Mouse (Mus musculus) kidney, embryonic 16.5 days (tissue): ENCODE measurements around the gene Surf1. TPM values are rescaled to one million over a fixed set of nuclear protein-coding genes. Genes with fewer than 3 reads are reported as not detected.

Experiments
- ATAC-seq: fragments of 200-750 bp; cut with Nextera tagmentation; 2 replicates; pipeline ENCODE4 v1.8.0; 2017; ENCODE audit warnings: moderate TSS enrichment; ENCODE audit not compliant: low FRiP score, low TSS enrichment
- H3K27ac ChIP-seq: fragments of 300-500 bp; sonication (generic); 2 replicates; pipeline ENCODE4 v1.5.1; 2014; ENCODE audit warnings: low read length
- H3K27me3 ChIP-seq: fragments of 300-500 bp; sonication (generic); 2 replicates; pipeline ENCODE4 v1.6.1; 2014; ENCODE audit warnings: low read length, control low read depth, mixed read lengths; ENCODE audit not compliant: insufficient read depth
- H3K36me3 ChIP-seq: fragments of 300-500 bp; sonication (generic); 2 replicates; pipeline ENCODE4 v1.6.1; 2014; ENCODE audit warnings: low read length, control low read depth, mixed read lengths; ENCODE audit not compliant: insufficient read depth
- H3K4me1 ChIP-seq: fragments of 300-500 bp; sonication (generic); 2 replicates; pipeline ENCODE4 v1.6.1; 2014; ENCODE audit warnings: low read length, control low read depth, mixed read lengths; ENCODE audit not compliant: insufficient read depth
- H3K4me2 ChIP-seq: fragments of 300-500 bp; sonication (generic); replicated peaks from 2 replicates; pipeline ENCODE4 v1.6.1; 2014; ENCODE audit warnings: low read depth, low read length
- H3K4me3 ChIP-seq: fragments of 300-500 bp; sonication (generic); 2 replicates; pipeline ENCODE4 v1.5.1; 2014; ENCODE audit warnings: mild to moderate bottlenecking, low read length
- H3K9ac ChIP-seq: fragments of 300-500 bp; sonication (generic); replicated peaks from 2 replicates; pipeline ENCODE4 v1.6.1; 2014; ENCODE audit warnings: low read length
- H3K9me3 ChIP-seq: fragments of 300-500 bp; sonication (generic); 2 replicates; pipeline ENCODE4 v1.6.1; 2016; ENCODE audit warnings: low read length, control low read depth
- WGBS: fragments of 180-500 bp; shearing (Covaris S2); extraction: QIAGEN DNeasy Blood & Tissue Kit; methylation state at CpG from one replicate; pipeline ENCODE4 v1.1.7; 2014; 5-methylcytosine and 5-hydroxymethylcytosine counted together
- polyA plus RNA-seq: library from polyadenylated mRNA; unstranded; fragments of >200 nt; fragmentation: Nextera tagmentation; extraction: Ambion mirVana; gene quantifications from 2 replicates; pipeline ENCODE4 v1.2.1, GENCODE M21; 2015

The Surf1 gene
- polyA plus RNA-seq, result 61.0 and 63.9 TPM in 2 replicates

DNA sequence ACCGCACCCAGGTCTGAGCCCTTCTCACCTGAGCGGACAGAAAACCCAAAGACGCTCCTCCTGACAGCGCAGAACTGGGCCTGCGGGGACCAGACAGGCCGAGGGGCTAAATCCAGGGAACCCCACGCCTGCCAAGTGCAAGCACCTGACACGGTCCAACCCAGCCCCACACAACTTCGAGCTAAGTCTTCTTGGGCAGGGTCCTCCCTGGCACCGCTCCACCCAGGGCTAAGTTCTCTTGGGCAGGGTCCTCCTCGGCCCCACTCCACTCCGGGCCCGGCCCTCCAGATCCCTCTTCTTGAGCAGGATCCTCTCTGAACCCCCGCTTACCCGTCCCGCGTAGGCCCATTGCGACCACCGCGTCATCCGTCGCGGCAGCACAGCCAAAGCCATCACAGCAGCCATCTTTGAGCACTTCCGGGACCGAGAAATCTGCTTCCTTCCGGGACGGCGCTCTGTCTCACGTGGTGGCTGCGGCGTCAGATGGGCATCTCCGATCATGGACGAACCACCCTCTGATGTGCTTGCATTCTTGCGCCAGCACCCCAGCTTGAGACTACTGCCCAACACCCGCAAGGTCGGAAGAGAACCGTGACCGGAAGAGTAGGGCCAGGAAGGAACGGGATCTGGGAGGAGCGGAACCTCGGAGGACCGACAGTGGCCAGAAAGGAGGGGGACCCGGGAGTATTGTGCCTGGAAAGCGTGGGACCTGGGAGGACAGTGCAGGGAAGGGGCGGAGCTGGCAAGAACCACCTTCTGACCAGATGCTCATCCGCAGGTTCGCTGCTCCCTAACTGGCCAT, at the start of gene Surf1, which contains the start of gene Surf2:
Gene Surf1 (minus strand): TSS at position 604 of the 802 bp plus-strand sequence.
Gene Surf2 (plus strand): TSS at position 441 of the 802 bp plus-strand sequence.
- Histone ChIP-seq H3K27ac (peak within 1 kb of the TSS; percentile 91), H3K4me1 (peaks cover 42% of the 10 kb centered on the region), H3K9me3 (no peaks in the 10 kb centered on the region), H3K9ac (peak within 1 kb of the TSS; percentile 89), H3K4me3 (peak within 1 kb of the TSS; percentile 88), H3K36me3 (peaks cover 63% of the 10 kb centered on the region), H3K27me3 (no peaks in the 10 kb centered on the region), H3K4me2 (peak within 1 kb of the TSS; percentile 97)
- under 1% methylated on average over 47 of the region's 47 CpGs for WGBS
- ATAC-seq, result peak; percentile 80

GRCm38 (mm10) chr2:26964724-26965370, 48.5 kb upstream of the Surf1 start:
- peak overlapping the region; percentile 67 for H3K4me2 ChIP-seq
- H3K4me3 ChIP-seq, result peak overlapping the region; percentile 77
- peak; percentile 25; the same call in 1 of the 2 replicates for ATAC-seq
- peak overlapping the region; percentile 93 for H3K9ac ChIP-seq
- peak overlapping the region; percentile 100 for H3K27ac ChIP-seq
- H3K27me3 ChIP-seq, result no peaks in the 10 kb centered on the region
- 0 out of 2 replicates have a peak, but pooled peaks cover 3% of the 10 kb centered on the region for H3K9me3 ChIP-seq
- peaks cover 12% of the 10 kb centered on the region for H3K36me3 ChIP-seq
- WGBS, result 16% methylated on average over 14 of the region's 14 CpGs
- H3K4me1 ChIP-seq, result peaks cover 14% of the 10 kb centered on the region

DNA sequence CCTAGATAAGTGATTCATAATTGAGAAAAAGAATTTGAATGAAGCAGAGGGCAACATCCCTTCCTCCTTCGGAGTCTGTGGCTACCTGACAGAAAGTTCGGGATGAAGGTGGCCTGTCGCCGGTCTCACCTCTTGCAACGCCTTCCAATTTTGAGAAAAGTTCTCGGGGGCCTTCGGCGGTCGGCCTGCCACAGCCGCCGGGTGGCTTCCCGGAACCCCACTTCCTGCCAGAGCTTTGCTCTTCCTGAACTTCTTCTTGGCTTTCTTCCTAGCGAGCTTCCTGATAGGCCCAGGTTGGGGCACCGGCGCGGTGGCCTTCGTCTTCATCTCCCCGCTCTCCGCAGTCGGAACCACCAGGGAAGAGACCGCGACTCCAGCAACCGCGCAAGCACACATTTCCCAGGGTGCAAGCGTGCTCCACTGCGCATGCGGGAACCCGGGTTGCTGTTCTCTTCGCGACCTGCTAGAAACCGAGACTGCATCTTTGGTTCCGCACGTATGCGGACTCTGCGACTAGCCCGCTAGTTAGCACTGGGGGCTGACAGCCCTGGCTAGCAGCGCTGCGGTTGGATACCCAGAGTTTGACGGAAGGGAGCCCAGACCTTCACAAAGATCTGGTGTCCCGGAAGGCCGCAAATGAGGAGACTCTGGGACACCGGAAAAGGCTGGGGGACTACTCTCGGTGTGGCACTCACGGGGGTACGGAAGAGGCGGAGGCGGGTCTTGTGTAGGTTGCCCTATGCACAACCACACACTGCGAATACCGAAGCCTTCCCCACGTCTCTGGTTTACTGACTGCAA, 47.8 kb upstream of the Surf1 start, which contains the start of gene Rexo4:
Gene Rexo4 (minus strand): TSS at position 464 of the 801 bp plus-strand sequence.
- 0 out of 2 replicates have a peak, but pooled peaks cover 3% of the 10 kb centered on the region for H3K9me3 ChIP-seq
- H3K9ac ChIP-seq, result peak within 1 kb of the TSS; percentile 93
- WGBS, result under 1% methylated on average over 50 of the region's 50 CpGs
- H3K4me1 ChIP-seq, result peaks cover 14% of the 10 kb centered on the region
- H3K4me3 ChIP-seq, result peak within 1 kb of the TSS; percentile 77
- H3K4me2 ChIP-seq, result peak within 1 kb of the TSS; percentile 67
- H3K27me3 ChIP-seq, result no peaks in the 10 kb centered on the region
- ATAC-seq, result peak; percentile 94
- peak within 1 kb of the TSS; percentile 100 for H3K27ac ChIP-seq
- H3K36me3 ChIP-seq, result peaks cover 17% of the 10 kb centered on the region

GRCm38 (mm10) chr2:26960756-26961155, 44.4 kb upstream of the Surf1 start:
- 64% methylated on average over 4 of the region's 4 CpGs for WGBS
- Histone ChIP-seq H3K9ac (no peak overlapping the region), H3K4me3 (no peak overlapping the region), H3K27ac (no peak overlapping the region), H3K9me3 (no peaks in the 10 kb centered on the region), H3K4me1 (peaks cover 14% of the 10 kb centered on the region), H3K4me2 (no peak overlapping the region), H3K27me3 (no peaks in the 10 kb centered on the region), H3K36me3 (peaks cover 46% of the 10 kb centered on the region)
- no peak for ATAC-seq

GRCm38 (mm10) chr2:26957488-26957859, 41.1 kb upstream of the Surf1 start:
- no peak for ATAC-seq
- no peak overlapping the region for H3K27ac ChIP-seq
- WGBS, result 94% methylated on average over 2 of the region's 2 CpGs
- H3K27me3 ChIP-seq, result no peaks in the 10 kb centered on the region
- H3K9me3 ChIP-seq, result no peaks in the 10 kb centered on the region
- no peak overlapping the region for H3K4me2 ChIP-seq
- H3K4me1 ChIP-seq, result no peaks in the 10 kb centered on the region
- no peak overlapping the region for H3K9ac ChIP-seq
- H3K36me3 ChIP-seq, result peaks cover 73% of the 10 kb centered on the region
- no peak overlapping the region for H3K4me3 ChIP-seq

DNA sequence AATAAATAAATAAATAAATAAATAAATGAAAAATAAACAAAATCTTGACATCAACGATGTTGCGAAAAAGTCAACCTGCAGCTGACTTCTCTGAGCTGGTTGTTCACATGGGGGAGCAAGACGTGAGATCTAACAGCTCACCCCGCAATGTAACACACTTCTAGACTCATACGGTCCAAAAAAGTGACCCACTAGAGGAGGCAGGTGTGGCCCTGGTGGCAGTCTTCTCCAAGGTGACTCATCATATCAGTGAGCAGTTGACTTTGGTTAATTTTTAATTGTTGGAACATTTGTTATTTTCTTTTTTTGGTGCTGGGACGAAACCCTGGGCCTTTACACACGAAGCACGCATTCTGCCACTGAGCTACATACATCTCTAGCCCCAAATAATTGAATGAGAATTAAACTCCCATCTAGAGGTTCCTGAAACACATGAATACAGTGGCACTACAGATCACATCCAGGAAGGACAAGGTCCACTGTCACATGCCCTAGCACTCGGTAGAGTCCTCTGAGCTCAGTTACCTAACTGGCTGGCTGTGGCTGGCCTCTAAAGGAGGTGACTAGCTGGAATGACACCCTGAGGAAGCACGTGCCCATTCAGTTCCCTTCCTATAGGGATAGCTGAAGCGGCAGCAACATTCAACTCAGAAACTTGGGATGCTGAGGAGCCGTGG, 40.6 kb upstream of the Surf1 start:
- no peak overlapping the region for H3K4me3 ChIP-seq
- H3K27ac ChIP-seq, result no peak overlapping the region
- H3K36me3 ChIP-seq, result peaks cover 74% of the 10 kb centered on the region
- H3K4me2 ChIP-seq, result no peak overlapping the region
- no peaks in the 10 kb centered on the region for H3K9me3 ChIP-seq
- WGBS, result 93% methylated on average over 12 of the region's 12 CpGs
- ATAC-seq, result no peak
- H3K9ac ChIP-seq, result no peak overlapping the region
- no peaks in the 10 kb centered on the region for H3K27me3 ChIP-seq
- no peaks in the 10 kb centered on the region for H3K4me1 ChIP-seq

- H3K27ac ChIP-seq, result no peak overlapping the region
Measured at GRCm38 (mm10) chr2:26954735-26955395, 38.5 kb upstream of the Surf1 start.

GRCm38 (mm10) chr2:26952866-26953265, 36.5 kb upstream of the Surf1 start:
- Histone ChIP-seq H3K9me3 (no peaks in the 10 kb centered on the region), H3K4me2 (no peak overlapping the region), H3K4me3 (no peak overlapping the region), H3K27me3 (no peaks in the 10 kb centered on the region), H3K4me1 (no peaks in the 10 kb centered on the region), H3K9ac (no peak overlapping the region), H3K36me3 (peaks cover 59% of the 10 kb centered on the region), H3K27ac (no peak overlapping the region)
- 77% methylated on average over 8 of the region's 8 CpGs for WGBS
- ATAC-seq, result no peak

More at GRCm38 (mm10) chr2:26954735-26955395, 38.5 kb upstream of the Surf1 start:
- 85% methylated on average over 2 of the region's 2 CpGs for WGBS
- peaks cover 73% of the 10 kb centered on the region for H3K36me3 ChIP-seq
- no peaks in the 10 kb centered on the region for H3K27me3 ChIP-seq
- no peak overlapping the region for H3K4me2 ChIP-seq
- H3K4me1 ChIP-seq, result no peaks in the 10 kb centered on the region
- H3K9me3 ChIP-seq, result no peaks in the 10 kb centered on the region
- ATAC-seq, result no peak
- H3K9ac ChIP-seq, result no peak overlapping the region
- H3K4me3 ChIP-seq, result no peak overlapping the region
